Mouse (Mus musculus): ENCODE results near the gene Prps1l1.

Gene Prps1l1

GRCm38 (mm10) chr12:34984461-34984860 lies at the start of gene Prps1l1:
Gene Prps1l1 (plus strand): TSS chr12:34984761.
- DNase-seq (ENCODE audit: low read depth) = no peak

GRCm38 (mm10) chr12:34937918-34938317 lies 46.6 kb upstream of the Prps1l1 start:
- peak; percentile 21 for DNase-seq (ENCODE audit: low read depth)

GRCm38 (mm10) chr12:34949066-34949706 lies 35.4 kb upstream of the Prps1l1 start:
- DNase-seq (ENCODE audit: low read depth) = no peak

GRCm38 (mm10) chr12:34975991-34976390 lies 8.6 kb upstream of the Prps1l1 start:
- DNase-seq (ENCODE audit: low read depth) = no peak

- DNase-seq (ENCODE audit: low read depth) = no peak
Measured at GRCm38 (mm10) chr12:34985865-34986264, 1.3 kb downstream of the Prps1l1 start.

GRCm38 (mm10) chr12:34989537-34990200 lies 5.1 kb downstream of the Prps1l1 start:
- DNase-seq (ENCODE audit: low read depth) = no peak

- peak; percentile 49 for DNase-seq (ENCODE audit: low read depth)
Measured at GRCm38 (mm10) chr12:34990387-34990786, 5.8 kb downstream of the Prps1l1 start.

GRCm38 (mm10) chr12:34991900-34992299 lies 7.3 kb downstream of the Prps1l1 start:
- no peak for DNase-seq (ENCODE audit: low read depth)

- no peak for DNase-seq (ENCODE audit: low read depth)
Measured at GRCm38 (mm10) chr12:34997597-34998182, 13.1 kb downstream of the Prps1l1 start.

GRCm38 (mm10) chr12:34998778-34999467 lies 14.4 kb downstream of the Prps1l1 start:
- DNase-seq (ENCODE audit: low read depth) = no peak

- no peak for DNase-seq (ENCODE audit: low read depth)
Measured at GRCm38 (mm10) chr12:35000323-35000722, 15.8 kb downstream of the Prps1l1 start.

- DNase-seq (ENCODE audit: low read depth) = no peak
Measured at GRCm38 (mm10) chr12:35005748-35006147, 21.2 kb downstream of the Prps1l1 start.

- DNase-seq (ENCODE audit: low read depth) = no peak
Measured at GRCm38 (mm10) chr12:35007851-35008250, 23.3 kb downstream of the Prps1l1 start.

GRCm38 (mm10) chr12:35008340-35009137 lies 24.0 kb downstream of the Prps1l1 start:
- no peak for DNase-seq (ENCODE audit: low read depth)

- no peak for DNase-seq (ENCODE audit: low read depth)
Measured at GRCm38 (mm10) chr12:35011462-35011861, 26.9 kb downstream of the Prps1l1 start.

- no peak for DNase-seq (ENCODE audit: low read depth)
Measured at GRCm38 (mm10) chr12:35013950-35014349, 29.4 kb downstream of the Prps1l1 start.

- DNase-seq (ENCODE audit: low read depth) = no peak
Measured at GRCm38 (mm10) chr12:35016056-35016455, 31.5 kb downstream of the Prps1l1 start.

GRCm38 (mm10) chr12:35016481-35017250 lies 32.1 kb downstream of the Prps1l1 start:
- DNase-seq (ENCODE audit: low read depth) = no peak

- no peak for DNase-seq (ENCODE audit: low read depth)
Measured at GRCm38 (mm10) chr12:35018679-35019237, 34.2 kb downstream of the Prps1l1 start.

GRCm38 (mm10) chr12:35021285-35021684 lies 36.7 kb downstream of the Prps1l1 start:
- no peak for DNase-seq (ENCODE audit: low read depth)

- no peak for DNase-seq (ENCODE audit: low read depth)
Measured at GRCm38 (mm10) chr12:35022066-35022465, 37.5 kb downstream of the Prps1l1 start.

All from naive thymus-derived CD4-positive, alpha-beta T cell, adult 2 months (primary cell).